Mouse (Mus musculus) cerebellum, adult 11 months (tissue): ENCODE results near the gene Scgb1b3.

Experiments
- DNase-seq: peaks from one replicate; pipeline ENCODE4 v3.0.0; 2022

The Scgb1b3 gene

GRCm38 (mm10) chr7:31375292-31375691, at the start of gene Scgb1b3:
Gene Scgb1b3 (plus strand): TSS chr7:31375592.
- no peak for DNase-seq

DNA sequence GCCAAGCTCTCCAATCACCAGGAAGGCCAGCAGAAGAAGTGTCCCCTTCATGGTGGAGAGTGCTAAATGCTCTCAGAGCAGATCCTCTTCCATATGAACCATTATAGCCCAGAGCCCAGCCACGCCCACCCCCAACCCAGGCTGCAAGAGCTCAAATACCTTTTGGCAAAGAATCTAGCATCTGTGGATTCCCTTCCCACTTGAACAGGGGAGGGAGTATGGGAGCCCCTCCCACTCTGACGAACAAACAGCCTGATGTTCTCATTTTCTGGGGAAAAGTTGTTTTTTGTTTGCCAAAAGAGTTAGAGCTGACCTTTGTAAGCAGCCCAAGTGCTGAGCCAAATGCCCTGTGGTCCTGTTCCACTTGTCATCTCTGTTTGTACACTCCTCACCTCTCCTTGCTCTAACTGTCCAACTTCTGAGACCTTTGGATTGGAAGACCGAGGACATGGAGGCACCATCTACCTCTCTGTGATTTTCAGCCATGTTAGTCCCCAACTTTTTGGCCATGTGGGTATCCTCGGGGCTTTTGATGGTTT, 13.3 kb upstream of the Scgb1b3 start, which contains the start of gene Scgb2b3:
Scgb2b3 (minus strand) TSS at position 51 of the 539 bp plus-strand sequence.
- DNase-seq: no peak
